Mouse (Mus musculus) embryo, embryonic 10.5 days (tissue): ENCODE measurements at regions not wholly inside any gene's neighbourhood (a gene's known extent, or its start where the extent isn't known, plus 50 kb on each side); places are given as distances from the start of the nearest gene placed in this dataset.
A peak's percentile ranks its signal among the peaks of the same experiment; 100 is the strongest.

Experiments used
- DNase-seq: peaks from one replicate; pipeline ENCODE4 v3.0.0-alpha.2; 2015; ENCODE audit warnings: low spot score

GRCm38 (mm10) chr8:90635766-90636492, 181.3 kb downstream of the Gm19935 start:
- DNase-seq = peak; percentile 74

DNA sequence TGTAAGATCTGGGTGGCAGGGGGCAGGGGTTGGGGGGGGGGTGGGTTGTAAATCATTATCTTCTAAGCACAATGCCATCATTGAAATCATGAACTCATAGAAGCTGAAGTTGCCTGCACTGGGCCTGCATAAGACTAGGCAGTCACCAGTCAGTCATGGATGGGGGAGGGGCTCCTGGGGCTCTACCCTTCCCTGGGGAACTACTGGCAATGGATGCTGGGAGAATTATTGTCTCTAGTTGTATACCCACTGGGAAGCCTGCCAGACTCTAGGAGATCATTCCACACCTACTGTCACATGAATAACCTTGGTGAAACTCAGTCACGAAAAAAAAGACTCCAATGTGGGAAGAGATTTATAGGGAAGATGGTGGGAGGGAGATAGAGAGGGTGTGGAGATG, 186.4 kb downstream of the Gm19935 start:
- no peak for DNase-seq

GRCm38 (mm10) chr8:90608410-90608809, 208.8 kb downstream of the Gm19935 start:
- DNase-seq = no peak

GRCm38 (mm10) chr8:90600946-90601695, 216.1 kb downstream of the Gm19935 start:
- DNase-seq = no peak

- DNase-seq = no peak
Measured at GRCm38 (mm10) chr8:90597376-90597775, 219.8 kb downstream of the Gm19935 start.

- no peak for DNase-seq
Measured at GRCm38 (mm10) chr8:90579426-90579825, 231.3 kb upstream of the Tox3 start.

- DNase-seq = no peak
Measured at GRCm38 (mm10) chr8:90576976-90577375, 228.8 kb upstream of the Tox3 start.

GRCm38 (mm10) chr8:90574676-90575075, 226.5 kb upstream of the Tox3 start:
- no peak for DNase-seq

DNA sequence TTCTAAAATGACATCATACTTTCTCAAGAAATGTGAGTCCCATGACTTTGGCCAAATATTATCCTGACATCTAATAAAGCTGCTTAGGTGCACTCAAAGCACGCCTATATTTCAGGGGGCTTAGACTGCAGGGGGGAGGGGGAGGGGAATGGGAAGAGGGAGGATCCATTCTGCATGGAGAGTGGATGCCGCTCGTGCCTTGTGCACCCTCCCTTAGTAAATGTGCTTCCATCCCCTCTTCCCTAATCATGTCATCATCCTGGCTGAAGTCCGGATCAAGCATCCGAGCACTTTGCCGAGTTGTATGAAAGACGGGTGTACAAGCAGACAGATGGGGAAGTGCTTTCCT, 207.9 kb upstream of the Tox3 start:
- no peak for DNase-seq

GRCm38 (mm10) chr8:90555415-90556078, 207.4 kb upstream of the Tox3 start:
- no peak for DNase-seq

DNA sequence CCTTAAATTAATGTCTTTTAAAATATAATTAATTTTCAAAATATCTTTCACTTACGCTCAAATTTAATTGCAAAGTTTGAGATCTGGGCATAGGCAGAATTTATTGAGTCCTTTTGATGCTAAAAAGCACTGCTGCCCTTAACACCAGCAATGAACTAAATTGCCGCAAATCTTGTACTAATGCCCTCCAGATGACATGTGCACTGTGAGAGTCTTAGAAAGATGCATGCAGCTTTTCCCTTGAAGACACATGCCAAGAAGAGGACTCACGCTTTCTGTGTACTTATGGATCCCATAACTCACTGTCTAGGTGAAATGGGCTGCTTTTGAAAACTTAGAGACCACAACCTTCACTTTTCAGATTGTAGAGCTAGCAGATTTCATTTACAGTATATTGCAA, 199.1 kb upstream of the Tox3 start:
- peak; percentile 39 for DNase-seq

DNA sequence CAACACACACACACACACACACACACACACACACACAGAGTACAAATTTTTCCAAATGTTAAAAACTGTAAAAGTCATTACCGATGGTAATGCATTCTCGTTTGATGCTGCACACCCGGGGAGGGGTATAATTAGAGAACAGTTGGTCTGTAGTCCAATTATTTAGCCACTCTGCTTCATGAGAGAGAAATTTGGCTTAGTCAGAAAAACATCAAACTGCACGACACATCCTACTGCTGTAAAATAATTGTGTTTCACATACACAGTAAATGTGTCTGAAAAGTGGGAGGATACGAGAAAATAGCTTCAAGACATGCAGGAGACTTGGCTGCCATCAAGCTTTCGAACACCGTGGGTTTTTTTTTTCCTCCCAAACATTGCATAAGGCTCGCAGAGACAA, 194.5 kb upstream of the Tox3 start:
- no peak for DNase-seq

GRCm38 (mm10) chr8:90536196-90536640, 188.1 kb upstream of the Tox3 start:
- DNase-seq = no peak

- no peak for DNase-seq
Measured at GRCm38 (mm10) chr8:90535515-90536156, 187.5 kb upstream of the Tox3 start.

DNA sequence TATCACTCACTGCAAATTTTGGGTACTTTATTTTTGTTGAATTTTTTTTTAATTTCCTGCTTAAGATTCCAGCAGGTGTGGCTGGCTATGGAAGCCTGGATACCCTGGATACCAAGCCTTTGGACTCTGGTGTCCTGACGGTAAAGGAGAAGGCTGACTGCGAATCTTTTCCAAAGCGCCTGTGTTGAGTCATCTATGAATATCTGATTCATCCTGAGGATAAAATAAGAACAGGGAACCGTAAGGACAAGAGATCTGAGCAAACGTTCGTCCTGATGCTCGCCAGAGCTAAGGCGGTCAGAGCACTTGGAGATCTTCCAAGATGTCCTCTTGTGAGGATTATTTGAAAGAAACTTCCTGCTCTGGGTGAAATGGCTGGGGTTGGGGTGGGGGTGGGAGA, 173.2 kb upstream of the Tox3 start:
- DNase-seq = no peak

GRCm38 (mm10) chr8:90520186-90520585, 172.0 kb upstream of the Tox3 start:
- peak; percentile 71 for DNase-seq

GRCm38 (mm10) chr8:90519567-90519966, 171.4 kb upstream of the Tox3 start:
- DNase-seq = no peak

DNA sequence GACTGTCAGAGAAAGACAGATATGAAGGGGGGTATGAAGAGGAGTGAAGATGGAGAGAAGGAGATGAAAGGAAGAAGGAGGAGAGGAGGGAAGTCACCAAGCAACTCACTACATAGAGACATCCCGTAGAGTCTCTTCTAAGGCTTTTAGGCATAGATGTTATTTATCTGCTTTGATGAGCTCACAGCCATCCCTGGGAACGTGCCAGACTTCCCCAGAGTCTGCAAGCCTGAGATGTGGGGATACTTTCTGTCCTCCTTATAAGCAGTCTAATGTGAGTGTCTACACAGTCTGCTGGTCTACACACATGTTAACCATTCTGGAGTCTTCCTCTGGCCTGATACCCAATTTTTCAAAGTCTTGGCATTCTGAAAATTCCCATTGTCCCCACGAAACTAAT, 166.0 kb upstream of the Tox3 start:
- DNase-seq = no peak

DNA sequence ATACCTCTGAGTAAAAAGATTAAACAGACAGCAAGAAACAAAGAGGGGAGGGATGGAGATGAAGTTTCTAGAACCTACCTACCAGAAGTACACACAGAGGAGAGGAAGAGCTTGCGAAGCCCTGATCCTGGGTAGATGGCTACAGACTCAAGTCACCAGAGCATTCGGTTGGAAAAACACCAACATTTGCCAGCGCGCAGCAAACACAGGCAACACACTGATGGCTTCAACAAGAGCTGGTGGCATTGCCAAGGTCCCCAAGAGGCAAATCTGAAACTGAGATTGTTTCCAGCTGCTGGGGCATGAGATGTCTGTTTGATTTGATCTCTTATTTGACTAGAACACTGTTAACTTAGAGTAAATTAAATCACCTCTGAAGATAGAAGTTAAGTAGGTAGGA, 165.5 kb upstream of the Tox3 start:
- DNase-seq = no peak

GRCm38 (mm10) chr8:90513102-90513501, 165.0 kb upstream of the Tox3 start:
- DNase-seq = no peak

DNA sequence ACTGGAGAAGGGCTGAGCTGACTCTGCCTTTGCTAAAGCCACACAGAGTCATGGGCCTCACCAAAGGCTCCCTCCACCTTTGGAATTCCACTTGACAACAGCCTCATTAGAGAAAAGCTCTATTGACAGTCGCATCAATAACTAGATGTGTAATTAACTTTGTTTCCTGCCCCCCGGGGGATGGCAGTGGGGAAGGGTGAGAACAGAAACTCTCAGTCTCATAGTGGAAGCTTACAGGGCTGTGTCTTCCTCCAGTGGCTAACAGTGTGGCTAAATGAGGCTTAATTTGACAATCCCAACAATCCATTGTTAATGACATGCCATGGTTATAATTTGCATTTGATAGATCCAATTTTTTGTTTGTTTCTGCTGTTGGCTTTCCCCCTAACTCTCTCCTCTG, 164.5 kb upstream of the Tox3 start:
- no peak for DNase-seq

GRCm38 (mm10) chr8:90504521-90504920, 156.4 kb upstream of the Tox3 start:
- DNase-seq = no peak

DNA sequence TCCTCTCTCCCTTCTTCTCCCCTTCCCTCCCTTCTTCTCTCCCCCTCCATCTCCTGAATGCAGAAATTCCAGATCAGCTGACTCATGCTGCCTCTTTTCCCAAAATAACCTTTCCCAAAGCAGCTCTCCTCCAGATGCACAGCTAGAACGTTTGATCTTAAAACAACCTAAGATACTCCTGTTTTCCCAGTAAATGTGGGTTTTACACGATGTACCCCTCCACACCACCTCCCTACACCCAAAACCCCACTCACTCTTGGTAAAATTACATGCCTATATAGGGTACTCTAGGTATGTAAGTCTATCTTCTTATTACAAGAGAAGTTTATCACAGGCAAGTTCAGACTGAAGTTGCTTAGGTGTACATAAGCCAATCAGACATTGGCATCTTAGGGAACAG, 155.2 kb upstream of the Tox3 start:
- no peak for DNase-seq
